Mouse (Mus musculus) MN1 (cell line): ENCODE results near the gene Mycl.
A peak's percentile ranks its signal among the peaks of the same experiment; 100 is the strongest.

ENCODE experiments used
- DNase-seq: peaks from one replicate; pipeline ENCODE4 v3.0.0-alpha.2; 2016; ENCODE audit warnings: low spot score

The Mycl gene

DNA sequence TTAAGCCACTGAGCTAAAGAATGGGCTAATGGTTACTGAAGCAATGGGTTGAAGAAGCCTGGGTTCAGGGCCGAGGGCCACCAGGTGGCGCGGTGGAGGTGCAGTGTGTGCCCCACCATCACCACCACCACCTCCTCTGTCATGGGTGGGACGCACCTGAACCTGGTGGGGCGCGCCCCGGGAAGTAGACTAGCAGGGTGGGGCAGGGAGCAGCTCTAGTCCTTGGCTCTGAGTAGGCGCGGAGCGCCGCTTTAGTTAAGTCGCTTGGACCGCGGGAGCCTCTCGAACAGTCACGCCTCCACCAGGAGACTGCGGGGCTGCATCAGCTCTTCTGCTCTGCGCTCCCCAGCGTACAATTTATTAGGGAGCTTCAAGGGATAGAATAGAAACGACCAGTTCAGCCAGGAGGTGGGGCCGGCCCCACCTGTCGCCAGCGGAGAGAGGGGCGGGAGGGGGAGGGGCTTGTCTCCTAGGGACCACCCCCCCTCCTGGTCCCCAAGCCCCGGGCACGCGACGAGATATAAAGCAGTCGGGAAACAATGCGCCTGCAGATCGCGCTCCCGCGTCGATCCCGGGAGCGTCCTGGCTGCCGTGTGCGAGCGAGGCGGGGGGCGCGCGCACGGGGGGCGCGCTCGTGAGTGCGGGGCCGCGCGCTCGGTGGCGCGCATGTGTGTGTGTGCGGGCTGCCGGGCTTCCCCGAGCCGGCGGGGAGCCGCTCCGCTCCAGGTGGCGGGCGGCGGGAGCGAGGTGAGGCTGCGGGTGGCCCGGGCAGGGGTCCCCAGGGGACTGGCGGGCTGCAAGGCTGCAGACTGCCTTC, at the start of gene Mycl:
Gene Mycl, plus strand, starts transcription at position 249 of the 817 bp plus-strand sequence.
- peak; percentile 63 for DNase-seq

DNA sequence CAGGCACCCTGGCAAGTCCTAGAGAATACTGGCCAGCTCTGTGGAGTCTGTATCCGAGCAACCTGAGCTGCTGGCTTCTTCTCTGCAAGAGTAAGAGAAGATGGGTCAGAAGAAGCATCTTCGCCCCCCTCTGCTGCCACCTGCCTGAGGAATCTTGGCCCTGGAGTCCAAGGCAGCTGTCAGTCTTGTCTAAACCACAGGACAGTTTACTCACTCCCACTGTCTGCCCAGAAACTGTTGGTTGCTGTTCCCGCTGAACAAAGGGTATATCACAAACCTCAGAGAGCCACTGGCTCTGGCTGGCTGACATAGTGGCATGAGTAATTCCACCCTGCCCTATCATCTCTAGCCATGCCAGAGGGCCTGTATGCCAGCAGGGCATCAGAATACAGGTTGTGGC, 48.2 kb upstream of the Mycl start:
- DNase-seq = no peak

DNA sequence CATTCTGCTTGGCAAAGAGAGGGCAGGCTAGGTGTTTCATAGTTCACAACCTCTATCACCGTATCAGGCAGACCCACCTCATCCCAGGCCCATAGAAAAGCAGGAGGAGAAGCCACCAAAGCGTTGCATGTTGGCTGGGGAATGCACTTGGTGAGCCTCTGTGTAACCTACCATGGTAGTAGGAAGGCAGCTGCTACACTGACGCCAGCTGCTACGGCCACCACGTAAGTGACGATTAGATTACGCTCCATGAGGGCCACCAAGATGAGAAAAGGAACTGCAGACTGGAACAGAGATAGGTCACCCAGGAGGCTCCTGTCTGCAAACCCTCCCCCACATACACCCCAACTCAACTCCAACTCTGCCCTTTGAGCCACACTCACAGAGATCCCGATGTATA, 46.4 kb upstream of the Mycl start:
- DNase-seq = no peak

DNA sequence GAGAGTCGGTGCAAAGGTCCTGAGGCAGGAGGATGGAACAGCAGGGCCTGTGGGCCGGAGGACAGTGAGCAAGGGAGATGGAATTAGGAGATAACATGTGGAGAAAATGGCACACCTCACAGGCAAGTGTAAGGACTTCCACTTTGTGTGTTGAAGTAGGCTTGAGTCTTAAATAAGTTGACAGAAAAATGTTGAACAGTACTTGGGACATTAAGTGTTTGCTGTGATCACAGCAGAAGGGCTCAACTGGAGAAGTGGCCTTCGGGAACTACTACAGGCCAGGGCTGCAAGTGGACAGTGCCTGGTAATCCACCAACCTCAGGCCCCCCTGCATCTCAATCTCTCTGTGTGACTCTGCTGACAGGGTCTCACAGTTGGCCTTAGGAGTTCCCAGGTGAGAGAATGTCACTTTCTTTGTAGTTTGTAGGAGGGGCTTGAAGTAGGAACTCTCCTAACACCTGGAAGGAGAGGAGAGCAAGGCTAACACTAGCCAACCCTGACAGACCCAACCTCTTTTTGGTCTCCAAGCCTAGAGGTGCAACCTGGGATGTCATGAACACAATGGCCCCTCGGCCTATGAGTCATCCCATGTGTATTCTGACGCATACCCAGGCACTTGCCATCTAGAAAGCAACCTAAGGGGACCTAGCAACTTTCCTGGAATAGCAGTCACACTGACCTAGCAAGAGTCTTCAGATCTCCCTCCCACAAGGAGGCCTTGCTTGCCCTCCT, 40.6 kb upstream of the Mycl start:
- DNase-seq = no peak

DNA sequence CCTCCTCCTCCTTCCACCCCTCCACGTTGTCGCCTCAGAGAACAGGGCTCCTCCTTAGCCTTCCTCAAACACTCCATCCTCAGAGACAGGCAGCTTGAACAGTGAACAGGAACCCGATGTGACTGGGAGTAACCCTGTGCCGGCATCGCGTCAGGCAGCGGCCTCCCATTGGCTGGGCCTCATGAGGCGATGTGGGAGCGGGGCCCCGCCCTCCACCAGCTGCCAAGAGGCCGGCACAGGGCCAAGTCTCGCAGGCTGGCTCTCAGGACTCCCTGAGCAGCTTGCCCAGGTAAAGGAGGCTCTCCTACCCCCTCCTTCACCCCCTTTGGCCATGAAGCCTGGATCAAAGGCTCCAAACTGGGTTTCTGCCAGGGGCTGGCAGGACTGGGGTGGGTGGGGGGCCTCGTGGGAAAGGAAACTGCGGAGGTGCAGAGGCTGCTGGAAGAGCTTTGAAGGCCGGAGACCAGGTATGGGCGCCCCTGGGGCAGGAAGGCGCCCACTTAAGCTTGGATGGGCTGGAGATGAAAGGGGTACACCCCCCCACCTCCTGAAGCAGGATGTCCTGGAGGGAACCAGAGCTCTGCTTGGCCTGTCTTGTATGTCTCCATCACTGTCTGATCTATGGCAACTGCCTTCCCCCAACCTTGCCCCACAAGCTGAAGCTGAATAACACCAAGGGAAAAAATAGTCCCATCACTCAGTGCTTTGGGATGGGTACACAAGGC, 39.9 kb upstream of the Mycl start:
- peak; percentile 90 for DNase-seq

DNA sequence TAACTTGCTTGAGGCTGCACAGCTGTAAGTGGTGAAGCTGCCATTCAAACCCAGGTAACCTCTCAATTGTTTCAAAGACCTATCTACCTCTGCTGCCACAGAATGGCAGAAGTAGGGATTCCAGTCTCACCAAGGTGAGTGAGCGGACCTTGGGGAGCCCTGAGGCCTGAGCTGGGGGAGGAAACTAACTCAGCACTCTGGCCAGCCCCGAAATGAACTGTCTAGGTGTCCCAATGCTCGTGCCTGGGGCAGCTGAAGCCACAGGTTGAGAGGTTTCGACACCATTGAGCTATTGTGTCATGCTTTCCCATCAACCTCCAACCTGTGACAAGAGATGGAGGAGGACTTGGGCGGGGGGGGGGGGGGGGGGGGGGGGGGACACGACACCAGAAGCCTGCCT, 39.2 kb upstream of the Mycl start:
- DNase-seq = no peak

DNA sequence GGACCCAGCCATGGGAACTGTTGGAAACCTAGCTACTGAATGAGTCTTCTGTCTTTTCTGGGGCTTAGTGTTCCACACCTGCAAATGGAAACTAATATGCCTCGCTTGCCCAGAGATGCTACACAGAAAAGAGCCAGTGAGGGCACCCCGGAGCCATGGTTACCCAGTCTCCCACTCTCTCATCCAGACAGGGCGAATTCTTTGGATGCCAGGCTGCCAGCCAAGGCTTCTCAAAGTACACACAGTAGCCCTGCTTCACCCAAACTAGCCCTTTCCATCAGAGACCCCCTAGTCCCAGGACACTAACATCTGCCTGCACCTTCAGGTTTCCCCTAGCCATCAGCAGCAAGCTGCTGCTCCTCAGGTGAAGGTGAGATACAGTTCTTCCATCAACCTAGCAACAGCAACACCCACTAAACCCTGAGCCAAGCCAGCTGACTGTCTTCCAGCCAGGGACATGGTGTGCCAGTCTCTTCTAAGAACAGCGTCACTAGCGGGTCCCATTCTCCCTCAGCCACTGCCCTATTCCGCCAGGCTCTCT, 36.9 kb upstream of the Mycl start:
- no peak for DNase-seq

DNA sequence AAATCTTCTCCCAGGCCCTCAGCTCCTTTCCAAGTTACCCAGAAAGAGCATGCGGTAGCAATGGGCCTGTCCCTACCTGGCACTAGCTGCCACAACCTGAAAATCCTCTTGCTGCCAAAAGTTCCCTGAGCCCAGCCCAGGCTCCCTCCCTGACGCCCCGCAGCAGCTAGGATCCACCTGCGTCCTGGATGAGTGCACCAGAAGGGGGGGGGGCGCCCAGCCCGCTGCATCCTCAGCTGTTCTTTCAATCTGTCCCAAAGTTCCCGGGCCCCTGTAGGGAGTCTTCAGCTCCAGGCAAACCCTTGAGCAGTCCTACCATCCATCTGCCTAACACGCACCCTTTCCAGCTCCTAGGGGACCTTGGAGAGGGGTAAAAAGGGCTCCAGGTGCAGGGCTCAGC, 35.6 kb upstream of the Mycl start:
- no peak for DNase-seq

DNA sequence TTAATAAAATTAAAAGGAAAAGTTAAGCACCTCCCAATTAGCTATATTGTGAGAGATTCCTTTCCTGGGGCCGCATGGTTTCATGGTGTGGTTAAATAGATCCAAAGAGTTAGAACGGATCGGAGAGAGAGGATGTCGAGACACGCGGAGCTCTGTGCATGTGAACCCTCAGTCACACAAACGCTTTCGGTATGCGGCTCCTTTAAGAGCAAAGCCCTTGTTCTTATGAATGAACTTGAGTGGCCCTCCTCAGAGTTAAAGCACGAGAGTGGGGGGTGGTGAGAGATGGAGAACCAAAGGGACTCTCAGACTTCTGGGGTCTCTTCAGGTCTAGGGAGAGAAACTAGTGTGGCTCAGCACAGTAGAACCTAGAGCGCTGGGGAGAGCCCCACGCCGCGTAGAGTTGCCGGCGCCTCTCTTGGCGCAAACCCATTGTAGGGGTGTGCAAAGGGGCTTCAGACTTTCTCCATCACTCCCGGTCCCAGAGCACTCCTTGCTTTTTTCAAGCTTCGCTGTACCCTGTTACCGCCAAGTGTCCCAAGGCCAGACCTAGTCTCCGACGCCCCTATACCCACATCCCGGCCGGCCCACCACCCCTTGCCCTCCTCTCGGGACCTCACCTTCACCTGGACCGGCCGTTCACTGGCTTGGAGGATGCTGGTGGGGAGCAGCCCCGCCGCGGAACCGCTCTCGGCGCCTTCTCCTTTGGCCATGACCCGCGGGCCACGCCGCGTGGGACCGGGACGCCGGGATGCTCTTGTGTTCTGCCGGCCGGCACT, 34.9 kb upstream of the Mycl start:
- peak; percentile 33 for DNase-seq

DNA sequence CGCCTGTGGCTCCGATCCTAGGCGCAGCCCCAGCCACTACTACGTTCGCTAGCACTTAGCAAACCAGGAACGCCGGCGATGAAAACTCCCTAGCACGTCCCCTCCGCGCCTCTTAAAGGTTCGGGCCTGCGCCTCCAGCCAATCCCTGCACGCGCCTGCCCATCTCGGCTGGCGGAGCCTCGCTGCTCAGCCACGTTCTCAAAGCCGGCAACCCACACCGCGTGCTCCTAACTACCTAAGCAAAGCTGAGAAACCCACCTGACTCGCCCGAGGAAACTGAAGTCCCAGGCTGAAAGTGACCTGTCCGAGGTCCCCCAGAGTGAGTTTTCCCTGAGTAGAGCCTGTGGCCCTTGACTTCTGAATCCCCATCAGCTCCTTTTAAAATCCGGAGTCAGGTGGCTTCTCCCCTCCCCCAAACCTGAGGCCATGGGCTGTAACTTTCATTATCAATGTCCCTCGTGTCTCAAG, 34.3 kb upstream of the Mycl start, which contains the start of gene Mfsd2a:
Gene Mfsd2a, minus strand, starts transcription at position 89 of the 468 bp plus-strand sequence.
- peak; percentile 58 for DNase-seq

DNA sequence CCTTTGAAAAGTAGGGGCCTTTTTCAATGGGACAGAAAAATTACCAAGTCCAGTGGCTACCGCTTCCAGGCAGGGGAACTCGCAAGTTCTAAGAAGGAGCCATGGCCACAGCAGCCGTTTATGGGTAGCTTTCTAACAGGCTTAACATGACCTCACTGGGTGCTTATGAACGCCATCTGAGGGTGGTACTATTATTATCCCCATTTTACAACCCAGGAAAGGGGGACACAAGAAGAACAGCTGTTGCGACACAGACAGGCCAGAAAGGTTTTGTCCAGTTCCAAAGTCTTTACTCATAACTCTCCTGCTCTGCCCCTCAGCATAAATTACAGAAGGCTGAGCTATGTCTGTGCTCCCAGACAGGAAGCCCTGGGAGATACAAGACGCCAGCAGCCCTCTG, 33.9 kb upstream of the Mycl start:
- no peak for DNase-seq

DNA sequence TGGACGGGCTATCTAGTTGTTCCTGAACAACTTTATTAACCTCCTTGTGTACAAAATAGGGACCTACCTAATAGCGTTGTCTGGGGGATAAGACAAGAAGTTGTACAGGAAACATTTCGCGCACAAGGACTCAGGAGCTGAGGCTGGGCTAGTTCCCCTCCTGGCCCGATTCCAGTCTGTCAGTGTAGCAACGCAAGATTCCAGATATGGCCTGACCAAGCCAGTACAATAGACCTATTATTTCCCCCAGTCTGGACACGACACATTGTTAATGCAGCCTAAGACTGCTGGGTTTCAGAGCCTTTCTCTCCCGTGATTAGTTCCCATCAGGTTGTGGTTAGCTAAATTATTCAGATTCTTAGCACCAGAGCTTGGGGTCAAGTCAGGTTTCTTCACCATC, 32.7 kb upstream of the Mycl start:
- DNase-seq = peak; percentile 33

DNA sequence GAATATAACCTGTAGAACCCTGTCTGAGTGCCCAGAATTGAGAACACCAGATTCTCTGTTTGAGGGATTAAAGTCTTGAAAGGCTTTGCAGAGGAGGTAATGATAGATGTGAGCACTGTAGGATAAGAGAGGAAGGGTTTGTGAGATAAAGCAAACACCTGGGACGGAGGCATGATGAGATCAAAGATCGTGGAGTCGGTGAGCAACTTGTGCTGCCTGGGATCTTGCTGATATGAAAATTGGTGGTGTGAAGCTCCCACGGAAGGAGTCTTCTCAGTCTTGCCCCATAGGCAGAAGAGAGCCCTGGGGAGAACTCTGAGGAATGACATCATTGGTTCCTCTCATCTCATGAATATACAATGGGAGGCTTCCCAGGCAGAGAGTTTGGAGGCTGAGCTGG, 27.3 kb upstream of the Mycl start:
- DNase-seq = no peak

DNA sequence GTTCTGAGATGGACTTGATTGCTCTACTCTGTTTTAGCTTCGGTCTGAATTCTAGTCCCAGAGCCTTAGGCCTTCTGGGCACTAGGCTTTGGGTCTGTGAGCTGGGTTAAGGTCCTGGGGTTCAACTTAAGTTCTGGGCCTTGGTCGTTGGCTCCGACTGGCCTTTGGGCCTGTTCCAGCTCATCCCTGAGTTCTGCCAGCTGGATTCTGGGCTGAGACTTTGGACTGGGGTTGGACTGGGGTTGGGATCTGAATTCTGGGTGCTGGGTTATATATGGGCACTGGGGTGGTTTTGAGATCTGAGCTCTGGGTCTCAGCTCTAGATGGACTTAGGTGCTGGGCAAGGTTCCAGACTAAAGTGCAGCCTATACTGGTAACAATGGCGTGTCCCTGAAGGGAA, 24.3 kb upstream of the Mycl start:
- no peak for DNase-seq

DNA sequence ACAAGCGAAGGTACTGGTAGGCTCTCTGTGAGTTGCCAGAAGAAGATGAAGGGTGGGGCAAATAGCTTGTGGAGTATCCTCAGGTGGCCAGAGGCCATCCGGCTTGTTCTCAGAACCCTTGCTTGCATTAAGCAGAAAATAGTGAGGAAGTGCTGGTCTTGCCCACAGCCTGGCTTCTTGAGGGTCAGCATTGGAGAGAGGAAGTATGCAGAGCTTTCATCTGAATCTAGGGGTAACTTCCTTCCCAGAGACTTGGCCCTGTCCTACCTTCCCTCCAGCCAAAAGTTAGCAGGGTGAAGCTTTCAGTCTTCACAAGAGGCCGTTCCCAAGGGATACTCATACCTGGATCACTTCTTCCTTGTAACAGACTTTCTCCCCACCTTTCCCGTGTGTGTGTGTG, 23.8 kb upstream of the Mycl start:
- no peak for DNase-seq

DNA sequence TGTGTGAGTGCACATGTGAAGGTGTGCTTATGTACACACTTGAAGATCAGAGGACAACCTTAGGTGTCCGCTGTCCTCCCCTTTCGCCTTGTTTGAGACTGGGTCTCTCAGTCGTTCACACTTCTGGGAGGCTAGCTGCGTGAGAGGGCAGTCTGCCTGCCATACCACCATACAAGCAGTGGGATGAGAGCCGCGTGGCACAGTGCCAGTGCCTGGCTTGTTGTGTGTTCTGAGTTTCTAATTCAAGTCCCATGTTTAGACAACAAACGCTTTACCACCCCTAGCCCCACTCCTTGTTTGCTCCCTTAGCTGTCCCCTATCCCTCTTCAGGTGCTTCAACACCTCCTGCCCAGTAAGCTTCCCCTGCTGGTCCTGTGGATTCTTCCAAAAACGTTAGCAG, 23.4 kb upstream of the Mycl start:
- DNase-seq = no peak

DNA sequence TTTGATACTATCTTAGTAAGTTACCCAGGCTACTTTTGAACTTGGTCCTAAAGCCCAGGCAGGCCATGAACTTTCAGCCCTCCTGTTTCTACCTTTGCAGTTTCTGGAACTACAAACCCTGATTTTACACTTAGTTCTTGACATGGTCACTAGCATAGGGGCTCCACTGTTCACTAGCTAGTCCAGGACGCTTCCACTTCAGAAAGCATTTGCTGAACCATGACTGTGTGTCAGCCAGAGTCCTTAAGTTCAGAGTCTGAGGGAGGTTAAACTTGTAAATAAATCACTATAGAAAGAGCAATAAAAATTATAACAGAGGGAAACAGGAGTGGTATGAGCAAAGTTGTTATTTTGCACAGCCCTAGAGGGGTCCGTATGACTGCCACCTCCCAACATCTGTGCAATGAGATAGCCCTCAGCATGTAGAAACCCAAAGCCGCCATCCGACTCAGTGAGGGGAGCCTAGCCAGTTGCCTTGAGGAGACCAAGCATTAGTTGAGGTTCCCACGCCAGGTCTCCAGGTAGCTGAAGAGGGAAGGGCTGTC, 20.4 kb upstream of the Mycl start:
- DNase-seq = no peak

DNA sequence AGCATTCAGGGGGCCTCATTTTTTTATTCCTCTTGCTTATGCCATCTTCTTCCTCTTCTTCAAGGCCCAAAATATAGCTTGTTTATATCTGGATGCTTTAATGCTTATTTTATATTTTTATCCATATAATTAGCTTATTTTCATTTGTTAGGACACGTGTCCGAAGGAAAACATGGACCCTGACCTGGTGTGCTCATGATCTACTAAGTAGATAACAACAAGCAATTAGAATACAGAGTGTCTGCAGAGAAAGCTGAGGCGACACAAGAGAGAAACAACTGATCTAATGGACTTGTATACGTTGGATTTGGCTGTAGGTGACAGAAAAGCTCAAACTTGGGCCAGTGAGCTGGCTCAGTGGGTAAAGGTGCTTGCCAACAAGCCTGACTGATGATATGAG, 18.6 kb upstream of the Mycl start:
- no peak for DNase-seq

DNA sequence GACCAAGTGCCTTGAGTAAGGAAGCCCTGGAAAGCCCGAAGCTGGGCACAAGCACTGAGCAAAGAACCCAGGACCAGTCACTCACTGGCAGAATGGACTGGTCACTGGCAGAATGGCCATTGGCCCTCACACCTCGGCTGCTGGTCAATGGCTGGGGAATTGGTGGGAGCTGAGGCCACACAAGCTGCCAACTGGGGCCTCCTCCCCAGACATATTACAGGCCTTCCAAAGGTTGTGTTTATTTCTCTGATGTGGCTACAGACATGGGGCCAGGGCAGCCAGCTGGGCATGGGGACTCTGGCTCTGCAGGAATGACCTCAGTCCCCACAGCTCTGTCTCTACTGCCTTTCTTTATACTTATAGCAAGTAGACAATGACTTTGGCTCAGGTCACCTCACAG, 16.6 kb upstream of the Mycl start:
- DNase-seq = no peak

DNA sequence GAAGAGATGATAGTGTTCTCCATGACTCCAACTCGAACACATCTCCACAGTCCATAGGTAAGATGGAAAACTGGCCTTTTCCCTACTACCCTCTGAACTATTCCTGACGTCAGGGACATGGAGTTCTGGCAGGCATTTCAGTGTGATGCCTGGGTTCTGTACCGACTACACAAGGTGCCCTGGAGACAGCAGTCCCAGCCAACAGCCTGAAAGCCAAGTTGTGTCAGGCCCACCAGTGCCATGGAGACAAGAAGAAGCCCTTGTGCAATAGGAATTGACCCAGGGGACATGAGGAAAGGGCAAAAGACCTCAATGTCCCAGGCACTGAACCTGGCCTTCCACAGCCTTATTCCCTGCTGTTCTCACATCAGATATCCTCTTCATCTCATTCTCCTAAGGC, 15.6 kb upstream of the Mycl start:
- DNase-seq = no peak

DNA sequence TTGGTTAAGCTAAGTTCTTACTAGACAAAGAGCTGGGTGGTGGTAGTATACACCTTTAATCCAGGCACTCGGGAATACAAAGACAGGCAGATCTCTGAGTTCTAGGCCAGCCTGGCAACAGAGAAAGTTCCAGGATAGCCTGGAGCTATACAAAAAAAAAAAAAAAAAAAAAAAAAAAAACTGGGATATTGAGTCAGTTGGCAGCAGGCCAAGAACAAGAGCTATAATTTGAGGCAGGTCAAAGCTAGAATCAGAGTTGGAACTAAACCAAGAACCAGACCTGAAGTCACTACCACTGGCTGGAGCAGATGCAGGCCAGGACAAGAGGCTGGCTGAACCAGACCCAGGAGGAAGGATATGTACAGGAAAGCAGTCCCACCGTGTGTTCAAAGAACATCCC, 14.8 kb upstream of the Mycl start:
- DNase-seq = no peak
